Mouse (Mus musculus) cortical plate, adult 2 months (tissue): ENCODE results near the gene Lgalsl. TPM values are rescaled to one million over a fixed set of nuclear protein-coding genes. Genes with fewer than 3 reads are reported as not detected.

Source experiments
- H3K27ac ChIP-seq: fragments of 200-500 bp; 2 replicates; pipeline ENCODE4 v1.5.1; 2012; ENCODE audit warnings: low read length, control low read depth, inconsistent platforms; ENCODE audit not compliant: insufficient read depth
- H3K4me1 ChIP-seq: fragments of 200-500 bp; 2 replicates; pipeline ENCODE4 v1.6.1; 2011; ENCODE audit warnings: low read length; ENCODE audit not compliant: control insufficient read depth, insufficient read depth
- H3K4me3 ChIP-seq: fragments of 200-500 bp; 2 replicates; pipeline ENCODE4 v1.5.1; 2011; ENCODE audit warnings: mild to moderate bottlenecking, low read length, control low read depth; ENCODE audit not compliant: insufficient read depth
- CTCF ChIP-seq: fragments of 200-500 bp; IDR thresholded peaks from 2 replicates; pipeline ENCODE4 v1.5.1; 2011; ENCODE audit warnings: mild to moderate bottlenecking, control low read depth, low read length; ENCODE audit not compliant: insufficient read depth; ENCODE audit errors: extremely low read depth
- POLR2A ChIP-seq: fragments of 200-500 bp; IDR thresholded peaks from 2 replicates; pipeline ENCODE4 v1.6.1; 2011; ENCODE audit warnings: mild to moderate bottlenecking, low read length, control low read depth; ENCODE audit not compliant: insufficient read depth; ENCODE audit errors: extremely low read depth
- polyA plus RNA-seq: library from polyadenylated mRNA; depleted of rRNA; stranded (reverse); fragments of >200 nt; gene quantifications from 2 replicates; pipeline ENCODE4 v1.2.3, GENCODE M21; 2012

Gene Lgalsl
- polyA plus RNA-seq, 1 experiment, result 46.5 TPM

GRCm38 (mm10) chr11:20804416-20804815, 26.4 kb downstream of the Lgalsl start:
- no peak overlapping the region for H3K27ac ChIP-seq
- TF ChIP-seq CTCF (no peak), POLR2A (no peak)
- no peaks in the 10 kb centered on the region for H3K4me1 ChIP-seq
- no peak overlapping the region for H3K4me3 ChIP-seq

GRCm38 (mm10) chr11:20800277-20801092, 30.4 kb downstream of the Lgalsl start:
- Histone ChIP-seq H3K27ac (no peak overlapping the region), H3K4me3 (no peak overlapping the region), H3K4me1 (no peaks in the 10 kb centered on the region)
- no peak for TF ChIP-seq CTCF
- no peak for TF ChIP-seq POLR2A

GRCm38 (mm10) chr11:20797841-20798240, 33.0 kb downstream of the Lgalsl start:
- TF ChIP-seq POLR2A (no peak), CTCF (no peak)
- no peak overlapping the region for H3K4me3 ChIP-seq
- H3K27ac ChIP-seq, result no peak overlapping the region
- H3K4me1 ChIP-seq, result no peaks in the 10 kb centered on the region

GRCm38 (mm10) chr11:20795466-20795865, 35.4 kb downstream of the Lgalsl start:
- Histone ChIP-seq H3K27ac (no peak overlapping the region), H3K4me1 (no peaks in the 10 kb centered on the region), H3K4me3 (no peak overlapping the region)
- TF ChIP-seq CTCF, result no peak
- TF ChIP-seq POLR2A, result no peak

DNA sequence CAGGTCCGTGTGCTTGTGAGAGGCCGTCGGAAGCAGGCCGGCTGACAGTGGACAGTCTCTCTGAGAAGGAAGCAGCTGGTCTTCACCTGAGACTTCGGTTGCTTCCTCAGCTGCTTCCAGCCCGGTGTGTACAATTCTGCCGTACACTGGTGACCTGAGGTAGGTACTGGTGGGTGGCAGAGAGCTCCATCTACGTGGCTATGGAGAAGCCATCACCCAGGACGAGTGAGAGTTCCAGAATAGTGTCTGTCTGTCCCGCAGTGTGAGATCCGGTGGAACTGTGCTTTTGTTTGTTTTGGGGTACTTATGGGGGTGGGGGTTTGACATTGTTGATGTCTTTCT, 36.0 kb downstream of the Lgalsl start:
- Histone ChIP-seq H3K4me3 (no peak overlapping the region), H3K27ac (no peak overlapping the region), H3K4me1 (no peaks in the 10 kb centered on the region)
- TF ChIP-seq CTCF (no peak), POLR2A (no peak)

DNA sequence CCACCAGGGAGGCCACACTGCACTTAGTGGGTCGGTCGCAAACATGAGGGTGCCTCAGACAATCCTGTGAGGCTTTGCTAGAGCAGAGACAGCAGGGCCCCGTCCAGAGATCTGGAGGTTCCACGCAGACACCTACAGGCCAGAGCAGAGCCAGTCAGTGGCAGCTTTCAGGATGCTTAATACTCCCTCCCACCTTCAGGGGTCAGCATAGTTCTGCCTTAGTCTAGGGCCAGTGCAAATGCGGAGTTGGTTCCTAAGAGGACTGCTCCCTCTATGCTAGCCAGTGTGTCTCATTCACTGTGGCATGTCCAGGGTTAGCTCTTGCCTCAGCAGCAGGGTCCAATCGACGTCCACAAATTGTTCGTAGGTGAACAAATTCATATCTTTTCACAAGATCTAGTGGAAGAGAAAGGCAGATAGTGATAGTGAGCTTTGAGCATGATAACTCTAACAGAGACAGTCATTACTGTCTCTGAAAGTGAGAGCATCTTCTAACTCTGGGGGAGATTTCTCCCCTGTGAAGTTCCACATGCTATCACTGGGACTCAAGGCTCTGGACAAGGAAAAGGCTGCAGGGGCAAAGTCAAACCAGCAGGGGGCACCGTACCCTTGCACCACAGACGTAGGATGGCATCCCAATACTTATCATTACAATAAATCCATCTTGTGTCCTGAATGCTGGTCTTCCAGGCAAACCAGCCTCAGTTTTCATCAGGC, 36.5 kb downstream of the Lgalsl start:
- H3K4me3 ChIP-seq, result no peak overlapping the region
- no peaks in the 10 kb centered on the region for H3K4me1 ChIP-seq
- TF ChIP-seq CTCF (peak; percentile 95), POLR2A (no peak)

DNA sequence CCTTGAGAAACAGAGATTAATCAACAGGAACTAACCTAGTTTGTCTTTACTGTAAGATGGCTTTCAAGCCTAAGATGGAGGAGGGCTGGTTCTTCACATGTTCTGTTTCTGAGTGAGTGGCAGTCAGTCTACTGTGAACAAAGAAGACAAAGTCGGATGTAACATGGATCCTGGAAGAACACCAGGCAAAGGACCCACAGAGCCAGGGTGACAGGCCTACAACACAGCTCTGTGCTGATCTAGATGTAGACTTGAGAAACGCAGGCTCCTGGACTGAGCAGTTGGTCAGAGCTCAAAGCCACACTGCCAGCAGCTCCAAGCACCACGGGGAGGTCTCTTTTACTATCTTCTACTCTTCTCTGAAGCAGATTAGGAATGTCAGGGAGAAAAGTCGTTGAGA, 37.2 kb downstream of the Lgalsl start:
- no peak overlapping the region for H3K4me3 ChIP-seq
- no peak overlapping the region for H3K27ac ChIP-seq
- TF ChIP-seq POLR2A, result no peak
- TF ChIP-seq CTCF, result no peak
- no peaks in the 10 kb centered on the region for H3K4me1 ChIP-seq

More for the DNA sequence above, 36.5 kb downstream of the Lgalsl start:
- H3K27ac ChIP-seq, result no peak overlapping the region

GRCm38 (mm10) chr11:20792667-20793066, 38.2 kb downstream of the Lgalsl start:
- TF ChIP-seq POLR2A (no peak), CTCF (no peak)
- no peak overlapping the region for H3K4me3 ChIP-seq
- no peak overlapping the region for H3K27ac ChIP-seq
- H3K4me1 ChIP-seq, result no peaks in the 10 kb centered on the region

GRCm38 (mm10) chr11:20791334-20791733, 39.5 kb downstream of the Lgalsl start:
- TF ChIP-seq POLR2A, result no peak
- TF ChIP-seq CTCF, result no peak
- Histone ChIP-seq H3K27ac (no peak overlapping the region), H3K4me1 (no peaks in the 10 kb centered on the region), H3K4me3 (no peak overlapping the region)

DNA sequence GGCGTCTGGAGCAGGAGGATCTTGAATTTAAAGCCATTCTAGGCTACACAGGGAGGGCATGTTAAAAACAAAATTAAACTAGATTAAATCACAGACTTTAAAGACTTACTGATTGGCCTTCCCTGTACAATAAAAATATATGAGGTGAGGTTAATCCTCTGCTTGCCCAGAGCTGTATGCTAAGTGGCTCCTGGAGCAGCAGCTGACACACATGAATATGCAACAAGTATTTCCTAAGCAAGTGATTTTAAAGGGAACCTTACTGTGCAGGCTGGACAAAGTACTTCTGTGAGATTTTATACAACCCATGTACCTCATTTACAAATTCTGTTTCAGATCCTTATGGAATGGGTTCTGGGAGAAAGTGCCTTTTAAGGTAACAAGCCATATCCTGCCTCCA, 41.8 kb downstream of the Lgalsl start:
- no peaks in the 10 kb centered on the region for H3K4me1 ChIP-seq
- H3K4me3 ChIP-seq, result no peak overlapping the region
- TF ChIP-seq CTCF (no peak), POLR2A (no peak)
- no peak overlapping the region for H3K27ac ChIP-seq
